8 mouse cellular contexts compared by ENCODE assay signal in genomic region chr11:107546667-107547301, GRCm38 (mm10). TPM values are rescaled to one million over a fixed set of nuclear protein-coding genes. Genes with fewer than 3 reads are reported as not detected.
DNase-seq lines count a peak whose midpoint lies in the region; ATAC-seq lines count a peak whose summit lies in the region.

No protein-coding gene starts in this region.

- H3K4me1 ChIP-seq in forebrain, embryonic 11.5 days (replicated peaks; ENCODE audit: control insufficient read depth, insufficient read depth, low read length): 0 out of 2 replicates have a peak, but pooled peaks cover 3% of the 10 kb centered on the region
- H3K4me1 ChIP-seq in liver, embryonic 13.5 days (replicated peaks): peaks cover 40% of the 10 kb centered on the region
- H3K4me1 ChIP-seq in neural tube, embryonic 11.5 days (ENCODE audit: control insufficient read depth, insufficient read depth, low read length): 0 out of 2 replicates have a peak, but pooled peaks cover 2% of the 10 kb centered on the region

- ATAC-seq in forebrain, embryonic 11.5 days (replicated peaks; ENCODE audit: low FRiP score): peak; percentile 72
- ATAC-seq in liver, embryonic 13.5 days (ENCODE audit: low read depth): no peak
- ATAC-seq in neural tube, embryonic 11.5 days (ENCODE audit: insufficient read depth, low FRiP score, low TSS enrichment): peak; percentile 75

- no peaks in the 10 kb centered on the region for H3K36me3 ChIP-seq in forebrain, embryonic 11.5 days (ENCODE audit: control insufficient read depth, insufficient read depth, low read length)
- peaks cover 3% of the 10 kb centered on the region for H3K36me3 ChIP-seq in liver, embryonic 13.5 days
- no peaks in the 10 kb centered on the region for H3K36me3 ChIP-seq in neural tube, embryonic 11.5 days (ENCODE audit: control insufficient read depth, insufficient read depth, low read length)

- WGBS in forebrain, embryonic 11.5 days: 0% methylated on average over 37 of the region's 37 CpGs
- WGBS in liver, embryonic 13.5 days (ENCODE audit: insufficient replicate concordance): under 1% methylated on average over 37 of the region's 37 CpGs
- 0% methylated on average over 37 of the region's 37 CpGs for WGBS in neural tube, embryonic 11.5 days

- H3K4me2 ChIP-seq in forebrain, embryonic 11.5 days (ENCODE audit: low read depth, low read length, severe bottlenecking): peak overlapping the region; percentile 98
- peak overlapping the region; percentile 95 for H3K4me2 ChIP-seq in liver, embryonic 13.5 days
- peak overlapping the region; percentile 98 for H3K4me2 ChIP-seq in neural tube, embryonic 11.5 days (ENCODE audit: low read depth)

- H3K4me3 ChIP-seq in forebrain, embryonic 11.5 days (ENCODE audit: low read depth, low read length): peak overlapping the region; percentile 95
- H3K4me3 ChIP-seq in liver, embryonic 13.5 days (replicated peaks): peak overlapping the region; percentile 77
- peak overlapping the region; percentile 97 for H3K4me3 ChIP-seq in neural tube, embryonic 11.5 days (ENCODE audit: low read depth, low read length)

- peak overlapping the region; percentile 88 for H3K9ac ChIP-seq in forebrain, embryonic 11.5 days (ENCODE audit: low read length)
- peak overlapping the region; percentile 85 for H3K9ac ChIP-seq in liver, embryonic 13.5 days
- peak overlapping the region; percentile 90 for H3K9ac ChIP-seq in neural tube, embryonic 11.5 days (ENCODE audit: low read length)

- H3K9me3 ChIP-seq in forebrain, embryonic 11.5 days (ENCODE audit: control insufficient read depth, low read length): no peaks in the 10 kb centered on the region
- no peaks in the 10 kb centered on the region for H3K9me3 ChIP-seq in liver, embryonic 13.5 days (replicated peaks)
- H3K9me3 ChIP-seq in neural tube, embryonic 11.5 days (ENCODE audit: control insufficient read depth, low read length): no peaks in the 10 kb centered on the region

- peak; percentile 10 for DNase-seq in ovary, postnatal 14 days (ENCODE audit: low spot score)
- DNase-seq in ovary, postnatal 10 days (ENCODE audit: low spot score): no peak
- DNase-seq in adrenal gland, postnatal 36 days: peak; percentile 43 to 46
- peak; percentile 84 for DNase-seq in forebrain, embryonic 11.5 days (ENCODE audit: low spot score)
- peak; percentile 70 for DNase-seq in induced T-regulatory cell, adult 2 months (ENCODE audit: low read depth)
- DNase-seq in liver, embryonic 13.5 days: no peak
- DNase-seq in neural tube, embryonic 11.5 days (ENCODE audit: low spot score): peak; percentile 73
- peak; percentile 8 to 10 for DNase-seq in urinary bladder, postnatal 36 days (ENCODE audit: low spot score in 2 of 2)

- no peaks in the 10 kb centered on the region; the same call in 1 of the 2 replicates for H3K27me3 ChIP-seq in forebrain, embryonic 11.5 days (ENCODE audit: control insufficient read depth, insufficient read depth, low read length)
- peaks cover 24% of the 10 kb centered on the region for H3K27me3 ChIP-seq in liver, embryonic 13.5 days
- H3K27me3 ChIP-seq in neural tube, embryonic 11.5 days (ENCODE audit: control insufficient read depth, insufficient read depth, low read length): no peaks in the 10 kb centered on the region

- H3K27ac ChIP-seq in forebrain, embryonic 11.5 days (ENCODE audit: low read depth, low read length): no peak overlapping the region
- H3K27ac ChIP-seq in liver, embryonic 13.5 days: peak overlapping the region; percentile 20; the same call in 1 of the 2 replicates
- H3K27ac ChIP-seq in neural tube, embryonic 11.5 days (ENCODE audit: low read depth, low read length): peak overlapping the region; percentile 75; the same call in 1 of the 2 replicates

RNA-seq across cellular contexts. Expression of gene Helz, which starts 0.9 kb away (rescaled TPM):
- 10 to 100 TPM; 27.3 to 32.2 TPM for total RNA-seq in adrenal gland, postnatal 36 days (2021)
- 25.4 and 27.4 TPM in 2 replicates for polyA plus RNA-seq in forebrain, embryonic 11.5 days (2014; fragmentation: Nextera tagmentation; extraction: Ambion mirVana)
- 5.4 and 7.1 TPM in 2 replicates for polyA plus RNA-seq in liver, embryonic 13.5 days (2015; fragmentation: Nextera tagmentation; extraction: Ambion mirVana)
- polyA plus RNA-seq in neural tube, embryonic 11.5 days (2014; fragmentation: Nextera tagmentation; extraction: Ambion mirVana): 23.5 and 24.5 TPM in 2 replicates

Comparison
In these comparisons a context has a peak if more than half of its experiments do, and no peak if none do; other contexts are left out.
1. DNase-seq: peak in ovary, postnatal 14 days (single experiment), adrenal gland, postnatal 36 days (2 of 2), forebrain, embryonic 11.5 days (single experiment), induced T-regulatory cell, adult 2 months (single experiment), neural tube, embryonic 11.5 days (single experiment) and urinary bladder, postnatal 36 days (2 of 2); none in ovary, postnatal 10 days (single experiment) and liver, embryonic 13.5 days (single experiment).
2. Peak in every context shown above with its lines, with median percentiles within 50 percentile points of each other: H3K4me2 ChIP-seq, H3K4me3 ChIP-seq and H3K9ac ChIP-seq.